Mouse (Mus musculus) myocyte (in vitro differentiated cells): ENCODE measurements around the gene Kremen1. TPM values are rescaled to one million over a fixed set of nuclear protein-coding genes. Genes with fewer than 3 reads are reported as not detected.

ENCODE experiments used
- H3K27me3 ChIP-seq: one replicate; pipeline ENCODE4 v1.6.1; 2011; ENCODE audit not compliant: control insufficient read depth, insufficient read depth, insufficient read length
- H3K36me3 ChIP-seq: one replicate; pipeline ENCODE4 v1.6.1; 2011; ENCODE audit not compliant: control insufficient read depth, insufficient read depth
- H3K4me2 ChIP-seq: one replicate; pipeline ENCODE4 v1.6.1; 2011; ENCODE audit warnings: low read depth, control low read depth
- H3K4me3 ChIP-seq: one replicate; pipeline ENCODE4 v1.5.1; 2011; ENCODE audit warnings: mild to moderate bottlenecking, control low read depth, moderate library complexity
- H3K79me2 ChIP-seq: one replicate; pipeline ENCODE4 v1.6.1; 2011; ENCODE audit not compliant: control insufficient read depth, insufficient read depth
- H3ac ChIP-seq: one replicate; pipeline ENCODE4 v1.6.1; 2011; ENCODE audit not compliant: control insufficient read depth, insufficient read length
- CEBPB ChIP-seq: IDR thresholded peaks from 2 replicates; pipeline ENCODE4 v1.6.1; 2011; ENCODE audit warnings: mild to moderate bottlenecking, moderate library complexity; ENCODE audit not compliant: poor library complexity, insufficient read depth, severe bottlenecking
- E2F4 ChIP-seq: IDR thresholded peaks from one replicate; pipeline ENCODE4 v1.6.1; 2011; ENCODE audit warnings: mild to moderate bottlenecking, control low read depth, moderate library complexity; ENCODE audit not compliant: insufficient read depth
- MAX ChIP-seq: IDR thresholded peaks from one replicate; pipeline ENCODE4 v1.6.1; 2011; ENCODE audit warnings: low read depth, mild to moderate bottlenecking, control low read depth
- MYOD1 ChIP-seq, 3 experiments: IDR thresholded peaks; one replicate each; pipeline ENCODE4 v1.6.1; 2011; ENCODE audit warnings: control low read depth in 2 of 3, low read depth in 2 of 3, mild to moderate bottlenecking in 2 of 3, moderate library complexity in 1 of 3; ENCODE audit not compliant: insufficient read length in 2 of 3, control insufficient read depth in 1 of 3
- MYOG ChIP-seq, 3 experiments: IDR thresholded peaks; one replicate each; pipeline ENCODE4 v1.6.1; 2011; ENCODE audit warnings: control low read depth in 2 of 3, low read depth in 2 of 3, mild to moderate bottlenecking in 2 of 3; ENCODE audit not compliant: insufficient read length in 2 of 3, control insufficient read depth in 1 of 3, insufficient read depth in 1 of 3
- POLR2A ChIP-seq: IDR thresholded peaks from one replicate; pipeline ENCODE4 v1.6.1; 2011; ENCODE audit warnings: low read depth, mild to moderate bottlenecking, control low read depth, moderate library complexity; ENCODE audit not compliant: insufficient read length
- POLR2AphosphoS2 ChIP-seq: IDR thresholded peaks from one replicate; pipeline ENCODE4 v1.6.1; 2011; ENCODE audit warnings: low read depth, control low read depth; ENCODE audit not compliant: insufficient read length
- REST ChIP-seq: IDR thresholded peaks from one replicate; pipeline ENCODE4 v1.6.1; 2011; ENCODE audit warnings: mild to moderate bottlenecking, control low read depth, moderate library complexity; ENCODE audit not compliant: insufficient read depth, insufficient read length
- SRF ChIP-seq: IDR thresholded peaks from one replicate; pipeline ENCODE4 v1.6.1; 2011; ENCODE audit warnings: low read depth; ENCODE audit not compliant: control insufficient read depth, insufficient read length
- TCF12 ChIP-seq: IDR thresholded peaks from one replicate; pipeline ENCODE4 v1.6.1; 2011; ENCODE audit warnings: mild to moderate bottlenecking, control low read depth; ENCODE audit not compliant: poor library complexity, insufficient read depth, severe bottlenecking
- TCF3 ChIP-seq: IDR thresholded peaks from one replicate; pipeline ENCODE4 v1.6.1; 2011; ENCODE audit warnings: low read depth, control low read depth; ENCODE audit not compliant: insufficient read length
- USF1 ChIP-seq: IDR thresholded peaks from one replicate; pipeline ENCODE4 v1.6.1; 2011; ENCODE audit warnings: low read depth, mild to moderate bottlenecking, control low read depth, moderate library complexity
- polyA plus RNA-seq: library from polyadenylated mRNA; unstranded; fragments of >200 nt; fragmentation: generic; extraction: Trizol; gene quantifications from one replicate; pipeline ENCODE4 v1.2.1, GENCODE M21; 2012; ENCODE audit warnings: missing spikeins

Gene Kremen1
- polyA plus RNA-seq, 1 experiment, result 79.3 TPM

DNA sequence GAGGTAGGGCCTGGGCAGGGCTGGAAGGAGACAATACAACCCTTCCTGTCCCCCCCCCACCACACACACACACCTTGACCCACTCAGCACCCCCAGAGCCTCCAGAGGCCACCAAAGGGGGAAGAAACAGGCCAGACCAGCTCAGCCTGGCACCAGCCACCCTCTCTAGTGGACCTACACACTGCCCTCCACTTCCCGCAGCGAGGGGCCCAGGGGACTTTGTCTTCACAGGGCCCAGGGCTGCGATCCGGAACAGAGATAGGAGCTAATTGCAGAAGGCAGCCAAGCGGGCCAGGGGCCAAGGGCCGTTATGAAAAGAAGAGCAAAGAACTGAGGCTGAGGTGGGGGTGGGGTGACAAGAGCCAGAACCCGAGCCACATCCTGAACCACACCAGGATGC lies 112.1 kb downstream of the Kremen1 start:
- Histone ChIP-seq H3K79me2 (no peaks in the 10 kb centered on the region), H3K4me3 (no peak overlapping the region), H3K27me3 (peaks cover 27% of the 10 kb centered on the region), H3ac (no peak overlapping the region), H3K4me2 (no peak overlapping the region), H3K36me3 (no peaks in the 10 kb centered on the region)
- TF ChIP-seq E2F4, result no peak
- TF ChIP-seq TCF12, result no peak
- no peak for TF ChIP-seq MYOD1 (IDR thresholded peaks at IDR 0.05; ENCODE audit: control insufficient read depth in 1 of 3, insufficient read length in 2 of 3, low read depth in 2 of 3)
- TF ChIP-seq TCF3, result no peak
- TF ChIP-seq POLR2A, result no peak
- no peak for TF ChIP-seq REST
- TF ChIP-seq SRF, result no peak
- no peak for TF ChIP-seq MYOG (IDR thresholded peaks at IDR 0.05; ENCODE audit: control insufficient read depth in 1 of 3, insufficient read depth in 1 of 3, insufficient read length in 2 of 3, low read depth in 2 of 3)
- no peak for TF ChIP-seq USF1
- TF ChIP-seq POLR2AphosphoS2, result no peak
- no peak for TF ChIP-seq CEBPB
- no peak for TF ChIP-seq MAX

DNA sequence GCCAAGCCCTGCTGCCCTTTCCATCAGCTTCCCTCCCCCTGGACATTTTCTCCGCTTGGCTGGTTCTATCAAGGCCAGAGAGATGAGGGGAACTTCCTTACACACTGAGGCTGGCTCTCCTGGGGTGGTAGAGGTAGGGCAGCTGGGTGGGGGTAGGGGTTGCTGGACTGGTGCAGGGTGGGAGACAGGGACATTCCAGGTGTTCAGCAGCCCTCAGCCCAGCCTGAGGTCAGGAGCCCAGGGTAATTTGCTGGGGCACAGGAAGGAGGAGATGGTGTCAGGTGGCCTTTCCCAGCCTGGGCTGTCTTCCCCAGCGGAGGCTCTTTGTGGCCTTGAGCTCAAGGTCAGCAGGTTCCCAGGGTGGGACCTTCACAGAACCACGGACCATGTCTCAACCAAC lies 115.8 kb downstream of the Kremen1 start:
- Histone ChIP-seq H3K79me2 (no peaks in the 10 kb centered on the region), H3K27me3 (peaks cover 29% of the 10 kb centered on the region), H3K36me3 (no peaks in the 10 kb centered on the region), H3ac (no peak overlapping the region), H3K4me3 (no peak overlapping the region), H3K4me2 (no peak overlapping the region)
- TF ChIP-seq TCF3 (no peak), REST (no peak), MYOG (IDR thresholded peaks at IDR 0.05; ENCODE audit: control insufficient read depth in 1 of 3, insufficient read depth in 1 of 3, insufficient read length in 2 of 3, low read depth in 2 of 3) (no peak), MYOD1 (IDR thresholded peaks at IDR 0.05; ENCODE audit: control insufficient read depth in 1 of 3, insufficient read length in 2 of 3, low read depth in 2 of 3) (no peak), SRF (no peak), POLR2A (no peak), E2F4 (no peak), USF1 (no peak), POLR2AphosphoS2 (no peak), TCF12 (no peak), MAX (no peak), CEBPB (no peak)

DNA sequence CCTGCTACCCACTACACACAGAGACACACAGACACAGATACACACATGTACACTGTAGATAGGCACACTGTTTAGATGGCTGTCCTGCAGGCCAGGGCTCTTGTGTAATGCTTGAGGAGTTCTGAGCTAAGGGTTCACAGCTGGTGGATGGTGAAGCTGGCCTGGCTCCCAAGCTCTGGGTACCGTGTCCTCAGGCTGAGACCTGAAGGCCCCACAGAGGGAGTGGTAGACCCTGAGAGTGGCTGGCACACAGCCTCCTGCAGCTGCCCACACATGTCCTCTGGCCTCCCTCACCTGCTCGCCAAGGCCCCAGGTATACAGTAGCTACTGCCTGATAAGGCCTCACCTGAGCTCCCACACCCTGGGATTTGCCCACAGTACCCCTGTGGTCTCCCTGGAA lies 119.4 kb downstream of the Kremen1 start:
- Histone ChIP-seq H3K4me3 (no peak overlapping the region), H3K4me2 (no peak overlapping the region), H3K36me3 (no peaks in the 10 kb centered on the region), H3ac (no peak overlapping the region), H3K79me2 (no peaks in the 10 kb centered on the region), H3K27me3 (peaks cover 24% of the 10 kb centered on the region)
- TF ChIP-seq MYOD1 (IDR thresholded peaks at IDR 0.05; ENCODE audit: control insufficient read depth in 1 of 3, insufficient read length in 2 of 3, low read depth in 2 of 3) (no peak), SRF (no peak), MYOG (IDR thresholded peaks at IDR 0.05; ENCODE audit: control insufficient read depth in 1 of 3, insufficient read depth in 1 of 3, insufficient read length in 2 of 3, low read depth in 2 of 3) (no peak), CEBPB (no peak), POLR2AphosphoS2 (no peak), TCF12 (no peak), MAX (no peak), REST (no peak)

Other genes with a start within 250 kb of the Kremen1 start
- 1.4 TPM for gene Rasl10a, start 203.4 kb downstream of the Kremen1 start, polyA plus RNA-seq
- 69.3 TPM for gene Gas2l1, start 196.2 kb downstream of the Kremen1 start, polyA plus RNA-seq
- gene Rhbdd3, start 162.6 kb downstream of the Kremen1 start, polyA plus RNA-seq, result 23.6 TPM
- gene Ewsr1, start 162.3 kb downstream of the Kremen1 start, polyA plus RNA-seq, result 157 TPM
- 0.04 TPM for gene Emid1, start 109.3 kb downstream of the Kremen1 start, polyA plus RNA-seq
- 3.8 TPM for gene Znrf3, start 183.3 kb upstream of the Kremen1 start, polyA plus RNA-seq